Mouse (Mus musculus): ENCODE results near the gene Cyp4f16.

DNA sequence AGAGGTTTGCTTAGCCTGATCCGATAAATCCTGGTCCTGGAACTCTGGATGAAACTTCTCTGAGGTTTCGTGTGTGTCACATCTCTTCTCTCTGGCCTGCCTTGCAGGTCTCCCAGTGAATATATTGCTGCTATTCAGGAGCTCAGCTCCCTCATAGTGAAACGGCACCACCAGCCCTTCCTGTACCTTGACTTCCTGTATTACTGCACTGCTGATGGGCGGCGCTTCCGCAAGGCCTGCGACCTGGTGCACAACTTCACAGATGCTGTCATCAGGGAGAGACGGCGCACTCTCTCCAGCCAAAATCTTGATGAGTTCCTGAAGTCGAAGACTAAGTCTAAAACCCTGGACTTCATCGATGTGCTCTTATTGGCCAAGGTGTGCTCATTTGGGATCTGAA, 12.5 kb upstream of the Cyp4f16 start:
- TF ChIP-seq CTCF (IDR thresholded peaks at IDR 0.05; ENCODE audit: low read depth) (no peak), EP300 (IDR thresholded peaks at IDR 0.05; ENCODE audit: low read depth) (no peak)

Measured in liver, embryonic 14.5 days (tissue).